Mouse (Mus musculus) lung, postnatal 0 days (tissue): Measurements from ENCODE around the gene Slpi.

Source experiments
- CTCF ChIP-seq: IDR thresholded peaks from 2 replicates; pipeline ENCODE4 v1.5.1; 2016; ENCODE audit warnings: antibody characterized with exemption, mild to moderate bottlenecking
- EP300 ChIP-seq: IDR thresholded peaks from 2 replicates; pipeline ENCODE4 v1.6.1; 2016; ENCODE audit warnings: antibody characterized with exemption, mild to moderate bottlenecking, control low read depth

DNA sequence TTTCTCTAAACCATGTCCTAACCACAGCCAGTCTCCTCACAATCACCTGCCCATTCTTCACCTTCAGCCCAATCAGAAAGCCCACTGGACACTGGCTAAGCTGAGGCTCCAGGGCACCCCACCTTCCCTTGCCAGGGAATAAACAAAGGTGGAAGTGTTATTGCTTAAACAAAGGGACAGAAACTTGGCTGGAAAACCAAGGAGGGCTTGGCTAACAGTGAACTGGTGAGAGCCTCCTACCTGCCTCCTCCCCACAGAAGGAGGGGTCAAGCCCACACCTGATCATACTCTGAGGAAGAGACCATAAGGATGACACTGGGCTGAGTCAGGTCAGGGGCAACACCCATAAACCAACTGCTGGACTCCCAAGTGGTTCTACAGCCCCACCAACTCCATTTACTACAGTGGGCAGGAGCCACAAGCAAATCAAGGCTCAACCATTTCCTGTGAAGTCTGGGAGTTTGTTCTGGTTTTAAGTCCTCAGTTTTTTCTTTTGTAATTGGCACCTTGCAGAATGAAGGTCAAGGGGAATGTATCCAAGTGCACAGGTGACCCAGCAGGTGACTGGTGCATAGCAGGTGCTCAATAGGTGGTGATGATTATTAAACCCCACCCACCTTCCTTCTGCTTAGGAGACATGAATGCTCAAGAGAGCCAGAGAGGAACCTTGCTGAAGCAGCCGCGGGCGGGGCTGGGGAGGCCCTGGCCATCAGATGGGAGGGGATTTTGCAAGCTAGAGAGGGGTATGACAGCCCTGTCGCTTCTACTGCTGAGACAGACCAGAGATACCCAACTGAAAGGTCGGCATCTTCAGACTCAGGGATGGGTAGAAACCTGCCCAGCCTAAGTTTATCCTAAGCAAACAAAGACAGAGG lies 46.6 kb upstream of the Slpi start:
- TF ChIP-seq CTCF (no peak), EP300 (no peak)
